Mouse (Mus musculus): ENCODE data around the gene Suox.
"Not testable (repeated sequence)": the region's sequence is repeated elsewhere in the genome, so short reads cannot be mapped to it uniquely, and the experiment has no call there.

Gene Suox

DNA sequence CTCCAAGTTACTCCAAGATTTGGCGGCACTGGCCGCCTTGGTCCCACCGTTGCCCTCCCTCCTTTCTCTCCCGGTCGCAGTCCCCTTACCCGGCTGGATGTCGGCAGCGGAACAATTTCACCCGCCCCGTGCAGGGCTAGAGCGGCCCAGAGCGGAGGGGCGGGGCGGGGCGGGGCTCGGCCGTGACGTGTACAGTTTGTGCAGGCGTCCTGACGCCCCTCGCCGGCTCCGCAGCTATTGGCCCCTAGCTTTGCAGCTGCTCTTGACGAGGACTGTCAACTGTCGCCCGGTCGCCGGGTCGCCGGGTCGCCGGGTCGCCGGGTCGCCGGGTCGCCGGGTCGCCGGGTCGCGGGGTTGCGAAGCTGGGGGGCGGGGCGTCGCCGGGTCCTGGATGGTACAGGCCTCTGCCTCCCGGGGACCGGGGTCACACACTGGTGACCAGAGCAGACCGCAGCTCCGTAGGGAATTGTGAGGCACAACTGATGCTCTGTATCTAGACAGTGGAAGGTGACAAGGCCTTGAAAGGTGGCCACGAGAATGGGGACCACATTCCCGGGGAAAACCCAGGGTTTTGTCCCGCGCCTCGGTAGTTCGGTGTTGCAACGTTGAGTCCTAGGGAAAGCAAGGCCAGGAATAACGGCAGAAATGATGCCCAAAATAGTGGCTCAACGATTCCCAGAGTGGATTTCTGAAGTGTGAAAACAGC, at the start of gene Suox:
Gene Suox, minus strand, starts transcription at position 311 of the 706 bp plus-strand sequence.
- in situ Hi-C loops (cut with MboI, MseI): loop anchor here (5.0 kb wide), 1 partner anchor 37 kb away; no protein-coding TSS in a partner anchor

DNA sequence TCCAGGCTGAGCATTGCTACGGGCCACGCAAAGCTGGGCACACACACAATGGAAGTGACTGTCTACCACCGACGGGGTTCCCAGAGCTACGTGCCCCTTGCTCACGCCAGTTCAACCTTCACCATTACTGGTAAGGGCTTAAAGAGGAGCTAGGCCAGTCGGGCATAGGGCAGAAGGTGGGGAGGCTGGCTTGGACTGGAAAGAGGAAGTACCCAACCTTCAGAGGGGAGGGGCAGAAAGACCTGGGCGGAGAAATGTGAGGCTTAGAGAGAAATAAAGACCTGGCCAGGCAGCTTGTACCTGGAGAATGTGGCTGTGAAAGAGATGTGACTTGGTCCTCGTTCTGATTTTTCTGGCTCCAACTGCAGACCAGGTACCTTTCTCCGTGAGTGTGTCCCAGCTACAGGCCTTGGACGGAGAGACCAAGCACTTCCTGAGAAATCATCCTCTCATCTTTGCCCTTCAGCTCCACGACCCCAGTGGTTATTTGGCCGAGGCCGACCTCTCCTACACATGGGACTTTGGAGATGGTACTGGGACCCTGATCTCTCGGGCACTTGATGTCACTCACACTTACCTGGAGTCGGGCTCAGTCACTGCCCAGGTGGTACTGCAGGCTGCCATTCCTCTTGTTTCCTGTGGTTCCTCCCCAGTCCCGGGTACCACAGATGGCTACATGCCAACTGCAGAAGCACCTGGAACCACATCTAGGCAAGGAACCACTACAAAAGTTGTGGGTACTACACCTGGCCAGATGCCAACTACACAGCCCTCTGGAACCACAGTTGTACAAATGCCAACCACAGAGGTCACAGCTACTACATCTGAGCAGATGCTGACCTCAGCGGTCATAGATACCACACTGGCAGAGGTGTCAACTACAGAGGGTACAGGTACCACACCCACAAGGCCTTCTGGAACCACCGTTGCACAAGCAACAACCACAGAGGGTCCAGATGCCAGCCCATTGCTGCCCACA, 42.0 kb upstream of the Suox start:
- in situ Hi-C loops (cut with MboI, MseI): no loop called here

DNA sequence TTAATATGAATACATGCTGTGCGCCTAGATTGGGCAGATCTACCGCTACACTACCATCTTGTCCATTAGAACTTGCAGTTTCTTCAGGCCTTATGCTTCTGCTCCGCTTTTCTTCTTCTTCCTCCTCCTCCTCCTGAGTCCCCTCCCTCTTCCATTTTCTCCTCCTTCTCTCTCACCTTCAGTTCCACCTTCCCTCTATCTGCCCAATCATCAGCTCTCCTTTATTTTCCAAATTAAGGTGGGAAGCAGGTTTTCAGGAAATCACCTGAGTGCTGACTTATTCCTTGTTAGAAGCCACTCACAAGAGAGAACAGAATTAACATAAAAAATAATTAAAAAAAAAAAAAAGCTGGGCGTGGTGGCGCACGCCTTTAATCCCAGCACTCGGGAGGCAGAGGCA, 37.4 kb upstream of the Suox start:
- in situ Hi-C loops (cut with MboI, MseI): not testable (repeated sequence)

DNA sequence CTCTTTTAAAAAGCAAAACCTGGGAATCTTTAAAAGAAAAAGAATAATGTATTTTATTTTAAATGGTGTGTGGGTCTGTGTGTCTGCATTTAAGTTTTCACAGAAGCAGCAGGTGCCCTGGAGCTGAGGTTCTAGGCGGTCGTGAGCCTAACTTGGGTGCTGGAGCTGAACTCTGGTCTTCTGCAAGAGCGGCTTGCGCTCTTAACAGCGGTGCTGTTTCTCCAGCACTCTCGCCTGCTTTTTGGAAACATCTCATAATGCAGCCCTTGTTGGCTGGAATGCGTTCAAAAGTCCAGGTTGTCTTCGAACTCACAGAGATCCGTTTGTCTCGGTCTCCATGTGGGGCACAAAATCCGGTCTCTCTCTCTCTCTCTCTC, 31.4 kb upstream of the Suox start:
- in situ Hi-C loops (cut with MboI, MseI): no loop called here

DNA sequence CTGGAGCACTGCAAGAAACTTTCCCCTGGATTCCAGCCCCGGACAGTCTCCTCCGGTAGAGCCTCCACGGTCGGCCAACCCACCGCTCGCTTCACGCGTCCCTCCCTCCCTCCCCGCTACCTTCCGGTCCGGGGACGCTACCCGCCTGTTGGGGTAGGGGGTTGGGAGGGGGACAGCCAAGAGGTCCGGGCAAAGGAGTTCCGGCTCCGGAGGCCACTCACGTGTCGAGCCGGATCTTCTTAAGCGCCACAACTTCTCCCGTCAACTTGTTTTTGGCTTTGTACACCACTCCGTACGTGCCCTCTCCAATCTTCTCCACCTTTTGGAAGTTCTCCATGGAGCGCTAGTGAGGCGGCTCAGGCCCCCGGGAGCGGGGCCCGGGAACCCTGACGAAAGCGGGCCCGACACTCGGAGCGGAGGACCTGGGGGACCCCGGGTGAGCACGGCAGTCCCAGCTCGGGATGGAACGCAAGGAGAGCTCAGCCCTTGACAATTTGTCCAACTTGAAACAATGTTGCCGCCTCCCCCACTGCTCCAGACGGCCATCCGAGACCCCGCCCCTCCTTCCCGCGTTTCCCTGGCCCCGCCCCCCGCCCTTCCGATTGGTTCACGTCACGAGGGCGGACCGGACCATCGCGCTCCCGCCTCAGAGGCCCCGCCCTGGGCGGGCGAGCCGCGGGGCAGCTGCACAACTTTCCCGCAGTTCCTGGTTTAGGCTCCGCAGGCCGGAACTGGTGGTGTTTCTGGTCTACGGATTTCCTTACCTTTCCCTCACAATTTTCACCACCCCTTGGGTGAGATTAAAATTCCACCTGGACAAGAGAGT, 30.8 kb upstream of the Suox start, which contains the start of gene Cdk2:
Gene Cdk2, minus strand, starts transcription at position 541 of the 826 bp plus-strand sequence.
- in situ Hi-C loops (cut with MboI, MseI): no loop called here

DNA sequence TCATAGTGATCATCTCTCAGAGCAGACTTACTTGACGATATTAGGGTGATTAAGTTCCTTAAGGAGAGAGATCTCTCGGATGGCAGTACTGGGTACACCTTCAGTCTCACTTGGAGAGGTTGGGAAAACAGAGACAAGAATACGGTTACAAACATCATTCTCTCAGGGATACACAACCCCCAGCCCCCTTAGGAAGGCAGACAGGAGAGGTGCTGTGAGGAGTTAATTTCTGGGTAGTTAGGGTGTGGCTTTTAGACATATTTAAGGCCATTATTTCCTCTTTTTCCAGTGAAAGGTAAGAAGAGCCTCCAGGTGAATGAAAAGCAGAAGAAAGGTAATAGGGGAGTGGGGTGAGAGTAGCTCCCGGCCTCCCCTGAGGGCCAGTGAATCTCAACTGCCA, 30.0 kb upstream of the Suox start, which contains the start of gene Pmel:
Gene Pmel, plus strand, starts transcription at position 301 of the 400 bp plus-strand sequence.
- in situ Hi-C loops (cut with MboI, MseI): no loop called here

DNA sequence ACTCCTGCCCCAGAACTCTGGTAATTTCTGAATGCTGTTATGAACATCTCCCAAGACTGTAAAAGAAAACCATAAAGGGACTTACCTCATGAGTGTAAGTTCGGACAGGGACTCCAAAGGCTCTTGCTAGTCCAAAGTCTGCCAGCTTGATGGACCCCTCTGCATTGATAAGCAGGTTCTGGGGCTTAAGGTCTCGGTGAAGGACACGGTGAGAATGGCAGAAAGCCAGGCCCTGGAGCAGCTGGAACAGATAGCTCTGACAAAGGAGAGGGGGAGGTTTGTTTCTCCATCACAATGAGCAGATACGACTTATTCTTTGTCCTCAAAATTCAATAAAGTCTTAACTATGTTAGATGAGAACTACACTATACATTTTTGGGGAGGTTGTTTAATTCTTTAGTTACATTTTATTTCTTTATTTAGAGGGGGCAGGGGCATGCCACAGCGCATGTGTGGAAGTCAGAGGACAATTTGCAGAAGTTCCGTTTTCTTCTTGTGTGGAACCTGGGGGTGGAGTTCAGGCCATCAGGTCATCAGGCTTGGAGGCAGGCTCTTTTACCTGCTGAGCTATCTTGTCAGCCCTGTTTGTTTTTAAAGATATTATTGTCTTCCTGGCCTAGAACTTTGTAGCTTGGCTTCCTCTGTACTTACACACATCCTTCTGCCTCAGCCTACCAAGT, 28.6 kb upstream of the Suox start:
- in situ Hi-C loops (cut with MboI, MseI): no loop called here

DNA sequence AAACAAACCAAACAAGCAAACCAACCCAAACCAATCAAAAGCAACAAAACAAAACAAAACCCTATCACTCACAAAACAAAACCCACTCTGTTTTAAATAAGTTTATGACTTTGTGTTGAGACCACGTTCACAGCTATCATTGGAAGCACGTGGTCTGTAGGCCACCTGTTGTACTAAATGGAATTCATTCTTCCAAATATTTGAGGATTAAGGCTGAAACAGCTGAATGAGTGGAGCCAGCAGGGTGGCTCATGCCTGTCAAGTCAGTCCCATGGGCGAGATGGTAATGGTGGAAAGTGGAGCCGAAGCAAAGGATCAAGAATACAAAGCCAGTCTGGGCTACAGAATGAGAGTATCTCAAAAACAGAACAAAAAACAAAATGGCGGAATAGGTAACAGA, 26.8 kb upstream of the Suox start:
- in situ Hi-C loops (cut with MboI, MseI): no loop called here

DNA sequence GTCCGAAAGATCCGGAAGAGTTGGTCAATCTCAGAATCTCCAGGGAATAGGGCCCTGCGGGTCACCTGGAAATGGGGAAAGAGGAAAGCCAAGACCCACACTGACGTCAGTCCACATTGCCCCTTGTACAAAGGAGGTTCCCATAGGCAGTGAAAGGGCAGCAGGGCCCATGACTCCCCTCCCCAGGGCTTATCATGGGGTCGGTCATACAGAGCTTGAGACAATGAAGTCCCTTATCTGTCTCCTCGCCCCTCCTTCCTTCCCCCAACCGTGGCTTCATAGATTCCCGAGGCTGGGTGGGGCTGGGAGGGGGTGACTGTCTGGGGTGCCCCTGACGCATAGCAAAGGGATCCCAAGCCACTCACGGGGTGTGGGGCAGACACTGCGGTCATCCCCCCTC, 25.7 kb upstream of the Suox start:
- in situ Hi-C loops (cut with MboI, MseI): no loop called here

DNA sequence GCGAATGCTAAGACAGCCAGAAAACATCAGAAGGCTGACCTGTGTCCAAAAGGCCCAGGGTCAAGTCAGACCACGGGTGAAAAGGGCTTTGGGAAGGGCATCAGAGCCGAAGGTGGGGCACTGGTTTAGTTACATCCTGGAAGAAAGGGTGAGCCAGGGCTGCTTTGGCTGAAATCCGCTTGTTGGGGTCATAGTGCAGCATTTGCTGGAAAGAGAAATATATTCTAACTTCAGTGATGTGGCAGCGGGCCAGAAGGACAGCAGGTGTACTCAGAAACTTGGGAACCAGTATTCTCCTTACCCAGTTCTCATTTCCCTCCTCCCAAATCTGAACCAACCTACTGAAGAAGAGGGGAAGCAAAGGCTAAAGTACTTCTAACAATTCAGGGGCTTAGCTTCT, 25.1 kb upstream of the Suox start:
- in situ Hi-C loops (cut with MboI, MseI): no loop called here

DNA sequence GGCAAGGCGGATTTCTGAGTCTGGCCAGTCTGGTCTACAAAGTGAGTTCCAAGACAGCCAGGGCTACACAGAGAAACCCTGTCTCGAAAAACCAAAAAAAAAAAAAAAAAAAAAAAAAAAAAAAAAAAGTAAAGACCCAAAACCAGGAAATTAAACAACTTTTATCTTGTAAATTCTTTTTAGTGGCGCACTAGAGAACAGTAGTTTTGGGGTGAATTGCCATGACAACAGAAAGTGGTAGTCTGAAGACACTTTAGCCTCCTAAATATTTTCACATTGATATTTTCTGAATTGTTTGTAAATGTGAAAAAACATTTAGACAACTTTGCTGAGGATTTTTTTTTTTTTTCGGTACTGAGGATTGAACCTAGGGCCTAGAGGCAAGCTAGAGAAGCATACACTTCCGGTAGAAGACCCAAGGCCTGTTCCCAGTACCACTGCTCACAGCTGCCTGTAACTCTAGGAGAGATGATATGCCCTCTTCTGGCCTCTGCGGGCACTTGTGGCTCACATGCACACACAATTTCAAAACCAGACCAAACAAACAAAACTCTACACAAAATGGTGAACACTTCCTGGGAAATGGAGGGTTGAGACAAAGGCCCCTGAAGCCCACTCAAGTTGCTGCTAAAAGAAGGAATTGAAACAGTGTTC, 23.3 kb upstream of the Suox start:
- in situ Hi-C loops (cut with MboI, MseI): no loop called here

DNA sequence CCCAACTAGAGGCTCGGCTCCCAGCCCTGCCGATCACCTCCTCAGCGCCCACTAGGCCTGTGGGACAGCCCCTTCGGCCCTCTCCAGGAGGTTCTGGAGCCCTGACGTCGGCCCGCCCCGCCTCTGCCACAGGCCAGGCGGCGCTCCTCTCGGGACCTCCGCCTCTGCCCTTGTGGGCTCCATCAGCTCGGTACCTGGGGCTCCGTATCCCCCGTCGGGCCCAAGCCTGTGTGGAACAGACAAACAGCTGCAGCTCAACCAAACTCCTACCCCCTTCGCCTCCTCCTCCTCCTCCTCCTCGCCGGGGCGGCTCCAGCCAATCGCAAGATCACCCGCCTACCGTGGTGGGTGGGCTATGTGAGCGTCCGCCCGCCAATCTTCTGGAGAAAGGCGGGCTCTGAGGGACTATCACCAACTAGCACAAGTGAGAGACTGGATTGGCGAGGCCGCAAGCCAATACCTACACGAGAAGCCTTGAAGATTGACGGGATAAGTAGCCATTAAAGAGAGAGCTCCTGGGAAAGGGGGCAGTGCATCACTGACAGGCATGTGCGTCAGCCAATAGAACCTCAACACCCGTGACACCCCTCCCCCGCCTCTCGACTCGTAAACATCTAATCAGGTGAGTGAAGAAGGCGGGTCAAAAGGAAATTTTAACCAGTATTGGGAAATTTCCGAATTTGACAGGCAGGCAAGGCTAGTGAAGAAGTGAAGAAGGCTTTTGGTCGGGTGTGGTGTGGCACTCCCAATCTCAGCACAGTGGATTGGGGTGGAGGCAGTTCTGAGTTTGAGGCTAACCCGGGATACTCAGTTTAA, 22.3 kb upstream of the Suox start, which contains the start of gene Rab5b:
Gene Rab5b, minus strand, starts transcription at position 273 of the 816 bp plus-strand sequence.
- in situ Hi-C loops (cut with MboI, MseI): no loop called here

DNA sequence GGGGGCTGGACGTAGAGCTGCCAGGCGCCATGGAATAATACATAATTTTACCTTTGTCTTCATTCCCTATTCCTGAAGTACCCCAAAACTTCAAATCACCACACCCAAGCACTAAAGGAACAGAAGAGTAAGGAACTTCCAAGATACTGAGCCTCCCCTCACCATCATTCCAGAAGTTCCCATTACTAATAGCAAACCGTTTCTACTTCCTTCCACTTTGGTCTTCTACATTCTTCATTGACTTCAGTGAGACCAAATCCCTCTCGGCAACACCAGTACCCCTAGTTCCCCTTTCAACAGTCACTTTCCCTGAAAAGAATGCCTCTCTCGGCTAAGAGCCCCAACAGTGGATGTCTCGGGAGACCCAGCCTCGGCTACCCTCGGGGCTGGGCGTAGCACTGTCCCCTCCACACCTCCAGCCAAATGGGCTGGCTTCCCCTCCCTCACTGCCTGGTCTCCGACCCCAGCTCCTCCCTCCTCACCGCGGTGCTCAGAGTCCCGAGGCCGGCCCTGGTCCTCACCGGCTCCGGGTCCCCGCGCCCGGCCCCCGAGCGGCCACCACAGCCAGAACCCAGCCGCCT, 21.6 kb upstream of the Suox start:
- in situ Hi-C loops (cut with MboI, MseI): no loop called here

DNA sequence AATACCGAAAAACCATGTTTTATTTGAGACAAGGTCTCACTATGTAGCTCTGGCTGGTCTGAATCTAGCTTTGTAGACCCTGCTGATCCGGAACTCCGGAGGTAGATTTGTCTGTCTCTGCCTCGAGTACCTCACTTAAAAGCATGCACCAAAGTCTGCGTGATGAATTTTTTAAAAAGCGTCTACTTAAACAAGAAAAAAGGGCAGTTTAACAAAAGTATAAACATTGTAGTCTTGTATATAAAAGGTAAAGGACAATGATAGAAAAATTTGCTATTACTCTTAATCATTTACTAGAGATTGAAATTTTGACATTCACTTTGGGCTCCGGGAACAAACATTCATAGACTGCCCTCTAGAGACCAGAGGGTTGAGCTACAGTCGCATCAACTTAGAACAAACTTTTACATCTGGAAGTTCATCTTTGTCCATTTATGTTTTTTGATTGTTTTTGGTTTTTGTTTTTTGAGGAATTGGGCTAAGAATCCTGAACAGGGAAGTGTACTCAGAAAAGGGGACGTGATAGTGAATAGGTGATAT, 666 bp upstream of the Suox start:
- in situ Hi-C loops (cut with MboI, MseI): loop anchor here (5.0 kb wide), 1 partner anchor 37 kb away; no protein-coding TSS in a partner anchor

DNA sequence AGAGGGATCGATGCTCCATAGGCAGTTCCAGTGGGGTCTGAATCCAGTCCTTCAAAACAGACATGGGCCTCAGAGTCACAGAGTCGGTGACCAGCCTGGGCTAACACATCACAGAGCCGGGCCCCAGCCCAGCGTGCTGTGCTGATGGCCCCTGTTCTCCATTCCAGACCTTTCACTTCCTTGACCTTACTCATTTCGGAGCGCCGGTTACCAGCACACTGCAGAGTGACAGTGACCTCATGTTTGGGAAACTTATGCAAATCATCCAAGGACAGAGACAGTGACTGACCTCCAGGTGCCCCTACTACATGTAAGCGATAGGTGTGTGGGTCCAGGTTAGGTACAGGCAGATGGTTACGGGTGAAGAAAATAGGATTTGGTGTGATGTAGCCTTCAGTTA, 2.7 kb downstream of the Suox start:
- in situ Hi-C loops (cut with MboI, MseI): loop anchor here (5.0 kb wide), 1 partner anchor 34 kb away; no protein-coding TSS in a partner anchor

DNA sequence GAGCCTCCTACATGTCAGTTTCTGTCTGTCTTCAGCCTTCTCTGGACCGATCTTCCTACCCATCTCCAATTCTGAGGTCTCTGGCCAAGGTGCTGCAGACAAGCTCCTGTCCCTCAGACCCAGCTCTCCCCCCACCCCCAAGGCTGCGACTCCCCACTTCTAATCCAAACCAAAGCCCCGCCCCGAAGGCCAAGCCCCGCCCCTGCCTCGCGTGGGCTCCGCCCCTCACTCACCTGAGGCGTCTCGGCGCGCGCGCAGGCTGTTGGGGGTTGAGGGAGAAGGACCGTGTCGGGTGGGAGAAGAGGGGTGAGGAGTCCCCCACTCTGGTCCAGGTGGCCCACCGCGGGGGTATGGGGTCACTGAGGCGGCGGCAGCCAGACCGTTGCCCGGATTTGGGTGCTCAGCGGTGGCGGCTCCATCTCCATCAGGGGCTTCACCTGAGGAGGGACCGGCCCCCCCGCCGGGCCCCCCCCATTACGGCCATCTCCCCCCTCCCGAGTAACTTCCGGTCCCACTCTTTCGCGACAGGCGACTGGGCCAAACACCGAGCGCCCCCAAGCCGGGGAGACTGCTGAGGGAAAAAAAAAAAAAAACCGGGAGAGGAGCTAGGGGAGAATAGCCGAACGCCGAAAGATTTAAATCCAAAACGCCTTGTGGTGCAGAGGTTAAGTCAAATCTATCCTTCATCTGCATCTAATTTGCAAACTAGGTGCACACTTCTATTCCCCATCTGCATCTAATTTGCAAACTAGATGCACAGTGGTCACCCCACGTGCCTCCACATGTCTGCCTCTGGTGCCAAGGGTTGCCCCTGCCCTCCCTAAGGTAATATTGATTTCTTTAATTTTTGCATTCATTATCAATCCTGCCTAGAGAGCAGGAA, 4.8 kb downstream of the Suox start:
- in situ Hi-C loops (cut with MboI, MseI): no loop called here

DNA sequence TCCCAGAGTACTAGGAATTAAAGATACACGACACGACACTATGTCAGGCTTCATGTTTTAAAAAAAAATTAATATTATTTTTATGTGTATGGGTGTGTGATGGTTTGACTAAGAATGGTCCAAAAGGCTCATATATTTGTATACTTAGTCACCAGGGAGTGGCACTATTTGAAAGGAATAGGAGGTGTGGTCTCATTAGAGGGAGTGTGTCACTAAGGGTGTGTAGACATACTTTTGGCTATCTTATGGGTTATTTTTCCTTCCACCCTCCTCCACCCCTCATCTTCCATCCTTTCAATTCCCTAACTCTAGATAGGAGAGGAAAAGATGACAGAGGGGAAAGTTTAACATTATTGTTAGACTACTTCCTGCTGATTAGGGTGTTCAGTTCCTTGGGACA, 8.1 kb downstream of the Suox start:
- in situ Hi-C loops (cut with MboI, MseI): no loop called here

DNA sequence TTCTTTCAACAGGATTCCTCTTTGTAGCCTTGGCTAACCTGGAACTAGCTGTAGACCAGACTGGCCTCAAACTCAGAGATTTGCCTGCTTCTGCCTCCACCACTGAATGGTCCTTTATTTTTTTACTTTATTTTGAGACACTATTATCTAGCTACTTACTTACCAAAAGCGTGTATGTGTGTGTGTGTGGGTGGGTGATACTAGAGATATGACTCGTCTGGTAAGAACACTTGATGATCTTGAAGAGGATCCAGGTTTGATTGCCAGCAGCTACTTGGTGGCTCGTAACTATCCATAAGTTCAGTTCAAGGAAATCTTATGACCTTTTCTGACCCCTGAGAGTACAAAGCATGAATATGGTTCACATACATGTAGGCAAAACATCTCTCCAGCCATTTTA, 8.6 kb downstream of the Suox start:
- in situ Hi-C loops (cut with MboI, MseI): no loop called here

Measured in T-helper 2 cell (primary cell).